Mouse (Mus musculus) MEL (cell line): ENCODE results near the gene Prkcq. TPM values are rescaled to one million over a fixed set of nuclear protein-coding genes. Genes with fewer than 3 reads are reported as not detected.

Experiments used
- DNase-seq: peaks from one replicate; pipeline ENCODE4 v3.0.0; 2011; ENCODE audit warnings: low read depth, low spot score
- H3K27ac ChIP-seq: 2 replicates; pipeline ENCODE4 v1.5.1; 2012; ENCODE audit warnings: low read depth, mild to moderate bottlenecking, control low read depth, low read length, moderate library complexity; ENCODE audit not compliant: control insufficient read depth
- H3K27me3 ChIP-seq, 2 experiments: fragments of 150-350 bp in 1 of 2; sonication (generic) in 1 of 2; 2 replicates each; pipeline ENCODE4 v1.6.1; 2012; ENCODE audit warnings: low read length in 2 of 2, mild to moderate bottlenecking in 2 of 2, improper control_type of control experiment in 1 of 2, moderate library complexity in 1 of 2; ENCODE audit not compliant: insufficient read depth in 2 of 2, control insufficient read depth in 1 of 2
- H3K36me3 ChIP-seq, 2 experiments: 2 replicates each; pipeline ENCODE4 v1.6.1; 2012 to 2014; ENCODE audit warnings: low read length in 2 of 2, improper control_type of control experiment in 1 of 2, inconsistent platforms in 1 of 2, mild to moderate bottlenecking in 1 of 2; ENCODE audit not compliant: insufficient read depth in 2 of 2, control insufficient read depth in 1 of 2
- H3K4me1 ChIP-seq, 2 experiments: fragments of 150-350 bp in 1 of 2; sonication (generic) in 1 of 2; 2 replicates each; pipeline ENCODE4 v1.6.1; 2012; ENCODE audit warnings: low read length in 2 of 2, improper control_type of control experiment in 1 of 2, mild to moderate bottlenecking in 1 of 2; ENCODE audit not compliant: insufficient read depth in 2 of 2, control insufficient read depth in 1 of 2
- H3K4me3 ChIP-seq, 2 experiments: fragments of 150-350 bp in 1 of 2; sonication (generic) in 1 of 2; 2 replicates each; pipeline ENCODE4 v1.5.1; 2012; ENCODE audit warnings: low read depth in 2 of 2, low read length in 2 of 2, mild to moderate bottlenecking in 2 of 2, moderate library complexity in 2 of 2, control low read depth in 1 of 2, improper control_type of control experiment in 1 of 2; ENCODE audit not compliant: control insufficient read depth in 1 of 2, insufficient read depth in 1 of 2
- H3K79me2 ChIP-seq: 2 replicates; pipeline ENCODE4 v1.6.1; 2012; ENCODE audit warnings: mild to moderate bottlenecking, low read length, moderate library complexity; ENCODE audit not compliant: control insufficient read depth, poor library complexity, insufficient read depth
- H3K9ac ChIP-seq: 2 replicates; pipeline ENCODE4 v1.6.1; 2012; ENCODE audit warnings: low read depth, mild to moderate bottlenecking, control low read depth, low read length, moderate library complexity; ENCODE audit not compliant: control insufficient read depth, poor library complexity, severe bottlenecking
- H3K9me3 ChIP-seq: fragments of 150-350 bp; sonication (generic); replicated peaks from 2 replicates; pipeline ENCODE4 v1.6.1; 2012; ENCODE audit warnings: mild to moderate bottlenecking, low read length, improper control_type of control experiment, moderate library complexity; ENCODE audit not compliant: insufficient read depth
- BHLHE40 ChIP-seq: IDR thresholded peaks from 2 replicates; pipeline ENCODE4 v1.6.1; 2012; ENCODE audit warnings: low read depth, mild to moderate bottlenecking, inconsistent platforms, low read length, improper control_type of control experiment, borderline replicate concordance
- CHD1 ChIP-seq: IDR thresholded peaks from 2 replicates; pipeline ENCODE4 v1.6.1; 2012; ENCODE audit warnings: low read depth, mild to moderate bottlenecking, inconsistent platforms, low read length, improper control_type of control experiment
- CHD2 ChIP-seq: IDR thresholded peaks from 2 replicates; pipeline ENCODE4 v1.6.1; 2011; ENCODE audit warnings: low read length, improper control_type of control experiment
- CTCF ChIP-seq, 3 experiments: IDR thresholded peaks in 2 of 3; conservative IDR thresholded peaks in 1 of 3; 2 replicates each; pipeline ENCODE4 v1.5.1; 2011 to 2012; ENCODE audit warnings: low read length in 3 of 3, low read depth in 2 of 3, mild to moderate bottlenecking in 2 of 3, improper control_type of control experiment in 1 of 3, inconsistent platforms in 1 of 3, mixed read lengths in 1 of 3, moderate library complexity in 1 of 3; ENCODE audit not compliant: control insufficient read depth in 1 of 3, insufficient read depth in 1 of 3, poor library complexity in 1 of 3, severe bottlenecking in 1 of 3
- EP300 ChIP-seq, 2 experiments: IDR thresholded peaks; 2 replicates each; pipeline ENCODE4 v1.6.1; 2011; ENCODE audit warnings: improper control_type of control experiment in 2 of 2, low read length in 2 of 2, low read depth in 1 of 2, mild to moderate bottlenecking in 1 of 2
- ETS1 ChIP-seq: IDR thresholded peaks from 2 replicates; pipeline ENCODE4 v1.6.1; 2012; ENCODE audit warnings: low read depth, mild to moderate bottlenecking, inconsistent platforms, low read length, improper control_type of control experiment, moderate library complexity
- KAT2A ChIP-seq: conservative IDR thresholded peaks from 2 replicates; pipeline ENCODE4 v1.6.1; 2012; ENCODE audit warnings: low read depth, low read length, improper control_type of control experiment, inconsistent platforms
- MAFK ChIP-seq: IDR thresholded peaks from 2 replicates; pipeline ENCODE4 v1.6.1; 2011; ENCODE audit warnings: low read depth, mild to moderate bottlenecking, low read length, improper control_type of control experiment, borderline replicate concordance
- MYB ChIP-seq: IDR thresholded peaks from 2 replicates; pipeline ENCODE4 v1.6.1; 2011; ENCODE audit warnings: mild to moderate bottlenecking, low read depth, low read length, improper control_type of control experiment
- NRF1 ChIP-seq: IDR thresholded peaks from 2 replicates; pipeline ENCODE4 v1.6.1; 2014; ENCODE audit warnings: low read depth, mild to moderate bottlenecking, inconsistent platforms, low read length, improper control_type of control experiment, moderate library complexity; ENCODE audit not compliant: poor library complexity, insufficient read depth, severe bottlenecking
- POLR2AphosphoS2 ChIP-seq: IDR thresholded peaks from 2 replicates; pipeline ENCODE4 v1.6.1; 2011; ENCODE audit warnings: low read length, improper control_type of control experiment
- POLR2AphosphoS5 ChIP-seq: IDR thresholded peaks from 2 replicates; pipeline ENCODE4 v1.6.1; 2012; ENCODE audit warnings: low read depth, borderline replicate concordance, mild to moderate bottlenecking, inconsistent platforms, low read length, moderate library complexity, mixed read lengths
- SIN3A ChIP-seq: IDR thresholded peaks from 2 replicates; pipeline ENCODE4 v1.6.1; 2012; ENCODE audit warnings: low read length, improper control_type of control experiment, inconsistent platforms
- SMC3 ChIP-seq: IDR thresholded peaks from 2 replicates; pipeline ENCODE4 v1.6.1; 2011; ENCODE audit warnings: low read depth, low read length, improper control_type of control experiment
- UBTF ChIP-seq: IDR thresholded peaks from 2 replicates; pipeline ENCODE4 v1.6.1; 2012; ENCODE audit warnings: low read depth, mild to moderate bottlenecking, inconsistent platforms, low read length, improper control_type of control experiment, moderate library complexity, borderline replicate concordance; ENCODE audit not compliant: insufficient read depth
- ZC3H11A ChIP-seq: IDR thresholded peaks from 2 replicates; pipeline ENCODE4 v1.6.1; 2012; ENCODE audit warnings: low read depth, mild to moderate bottlenecking, inconsistent platforms, low read length, improper control_type of control experiment
- polyA plus RNA-seq, 2 experiments: library from polyadenylated mRNA; stranded (reverse) in 1 of 2; unstranded in 1 of 2; fragments of >175 nt in 1 of 2; fragments of >200 nt in 1 of 2; gene quantifications; 2 replicates each; pipeline versions ENCODE4 v1.2.1 to v1.2.4; 2012; ENCODE audit warnings: low replicate concordance in 2 of 2, low read depth in 1 of 2; ENCODE audit not compliant: insufficient read length in 2 of 2, insufficient read depth in 1 of 2, missing spikeins in 1 of 2
- total RNA-seq: library from RNA; depleted of rRNA; stranded (reverse); fragments of 300-350 nt; gene quantifications from 2 replicates; pipeline ENCODE4 v1.2.3, GENCODE M21; 2012

Gene Prkcq
- total and polyA plus RNA-seq, 3 experiments, result 0.12 to 0.19 TPM; not detected in 1

- H3K79me2 ChIP-seq, result no peaks in the 10 kb centered on the region
- TF ChIP-seq POLR2AphosphoS2 (no peak), ZC3H11A (no peak), MAFK (no peak), SIN3A (no peak), CTCF (IDR thresholded peaks at IDR 0.05 in 2 of 3, conservative IDR thresholded peaks at IDR 0.05 in 1 of 3; ENCODE audit: control insufficient read depth in 1 of 3, insufficient read depth in 1 of 3, low read depth in 2 of 3, low read length in 3 of 3, poor library complexity in 1 of 3, severe bottlenecking in 1 of 3) (no peak), CHD2 (no peak), POLR2AphosphoS5 (no peak), EP300 (IDR thresholded peaks at IDR 0.05; ENCODE audit: low read depth in 1 of 2, low read length in 2 of 2) (no peak)
These were observed 10.2 kb downstream of the Prkcq start for GRCm38 (mm10) chr2:11182096-11182495.

GRCm38 (mm10) chr2:11183991-11184390 lies 12.1 kb downstream of the Prkcq start:
- no peaks in the 10 kb centered on the region for H3K9me3 ChIP-seq
- H3K4me3 ChIP-seq, result no peak overlapping the region
- H3K27me3 ChIP-seq, result peaks cover 2 to 8% of the 10 kb centered on the region in 2 experiments
- no peaks in the 10 kb centered on the region for H3K79me2 ChIP-seq
- H3K36me3 ChIP-seq, result peaks cover 0 to 12% of the 10 kb centered on the region in 2 experiments; a peak in 2 of 4 replicates
- H3K9ac ChIP-seq, result no peak overlapping the region
- TF ChIP-seq SMC3, result no peak
- TF ChIP-seq KAT2A, result no peak
- no peak for TF ChIP-seq UBTF
- no peak for TF ChIP-seq BHLHE40
- no peak for TF ChIP-seq ETS1
- TF ChIP-seq MYB, result no peak
- TF ChIP-seq ZC3H11A, result no peak
- TF ChIP-seq NRF1, result no peak
- TF ChIP-seq CHD1, result no peak
- H3K4me1 ChIP-seq, result peaks cover 9 to 13% of the 10 kb centered on the region in 2 experiments
- H3K27ac ChIP-seq, result no peak overlapping the region
- no peak for DNase-seq

More at GRCm38 (mm10) chr2:11182096-11182495, 10.2 kb downstream of the Prkcq start:
- no peak overlapping the region for H3K4me3 ChIP-seq
- peaks cover 0 to 5% of the 10 kb centered on the region in 2 experiments; a peak in 2 of 4 replicates for H3K36me3 ChIP-seq
- H3K4me1 ChIP-seq, result peaks cover 0 to 7% of the 10 kb centered on the region in 2 experiments; a peak in 2 of 4 replicates
- H3K27me3 ChIP-seq, result peaks cover 2 to 10% of the 10 kb centered on the region in 2 experiments
- no peak overlapping the region for H3K27ac ChIP-seq
- H3K9me3 ChIP-seq, result no peaks in the 10 kb centered on the region
- no peak overlapping the region for H3K9ac ChIP-seq
- DNase-seq, result no peak
